In the genomic region with DNA sequence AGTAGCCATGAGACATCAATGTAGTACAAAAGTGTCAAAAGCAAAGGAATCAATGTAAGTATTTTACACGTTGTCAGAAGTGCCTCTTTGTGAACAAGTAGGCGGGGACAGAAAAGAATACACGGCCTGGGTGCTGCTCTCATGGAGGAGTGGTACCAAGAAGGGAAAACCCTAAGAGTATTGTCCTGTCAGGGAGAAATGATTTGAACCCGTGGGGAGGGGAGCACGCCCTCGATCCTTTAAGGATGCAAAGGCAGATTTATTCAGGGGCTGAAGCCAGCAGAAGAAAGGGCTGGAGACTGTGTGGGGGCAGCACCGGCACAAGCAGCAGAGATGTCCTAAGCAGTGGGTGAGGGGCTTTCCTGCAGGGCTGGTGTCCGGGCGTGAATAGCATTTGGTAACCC, we compare ENCODE assay signal across 12 mouse cellular contexts. TPM values are rescaled to one million over a fixed set of nuclear protein-coding genes. Genes with fewer than 3 reads are reported as not detected.
DNase-seq lines count a peak whose midpoint lies in the region; ATAC-seq and TF ChIP-seq lines count a peak whose summit lies in the region.
"Had no signal": no experiment of that assay in that cellular context is flagged by ENCODE, and none has a peak within 500 bp of the region (broad histone marks: within the 10 kb centered on the region; RNA-seq: fewer than 3 reads in every experiment).

No protein-coding gene starts in this region.

- H3K9me3 ChIP-seq in heart, embryonic 12.5 days (replicated peaks) = no peaks in the 10 kb centered on the region
- H3K9me3 ChIP-seq in forebrain, embryonic 13.5 days (replicated peaks) = no peaks in the 10 kb centered on the region
- H3K9me3 ChIP-seq in midbrain, embryonic 12.5 days = no peaks in the 10 kb centered on the region

- intact Hi-C loops in heart, adult 2 months (cut with DNase I) = no loop called here

- H3K79me2 ChIP-seq in heart, adult 2 months (replicated peaks; ENCODE audit: control insufficient read depth, insufficient read depth, low read length) = no peaks in the 10 kb centered on the region

- no peak overlapping the region for H3K9ac ChIP-seq in heart, embryonic 12.5 days
- H3K9ac ChIP-seq in heart, adult 2 months (ENCODE audit: low read depth, low read length) = no peak overlapping the region
- H3K9ac ChIP-seq in forebrain, embryonic 13.5 days = peak overlapping the region; percentile 47; the same call in 1 of the 2 replicates
- H3K9ac ChIP-seq in midbrain, embryonic 12.5 days (replicated peaks) = peak overlapping the region; percentile 52

- peak overlapping the region; percentile 60 for H3K4me2 ChIP-seq in heart, embryonic 12.5 days
- H3K4me2 ChIP-seq in forebrain, embryonic 13.5 days = peak overlapping the region; percentile 52
- H3K4me2 ChIP-seq in midbrain, embryonic 12.5 days (replicated peaks) = peak overlapping the region; percentile 47

- no peak for TF ChIP-seq POLR2A in heart, adult 2 months (IDR thresholded peaks at IDR 0.05; ENCODE audit: insufficient read depth, low read depth, low read length)

- H3K27me3 ChIP-seq in heart, embryonic 12.5 days (replicated peaks) = no peaks in the 10 kb centered on the region
- no peaks in the 10 kb centered on the region for H3K27me3 ChIP-seq in heart, adult 2 months (ENCODE audit: control insufficient read depth, insufficient read depth, low read length)
- H3K27me3 ChIP-seq in forebrain, embryonic 13.5 days = no peaks in the 10 kb centered on the region
- H3K27me3 ChIP-seq in midbrain, embryonic 12.5 days = no peaks in the 10 kb centered on the region
- H3K27me3 ChIP-seq: Patski had no signal

- DNase-seq in heart, adult 2 months = no peak
- DNase-seq in R1 (ENCODE audit: low read depth, low spot score) = peak; percentile 91
- no peak for DNase-seq in cerebellum, postnatal 14 days
- DNase-seq in kidney, adult 9 months = no peak
- DNase-seq: gastrocnemius, postnatal 36 days; kidney, postnatal 14 days; lung, adult 18-20 months had no signal

- ATAC-seq in heart, embryonic 12.5 days (ENCODE audit: insufficient number of reproducible peaks, low FRiP score) = no peak
- peak; percentile 67 for ATAC-seq in forebrain, embryonic 13.5 days
- ATAC-seq in midbrain, embryonic 12.5 days (ENCODE audit: low FRiP score, low read depth) = peak; percentile 58
- ATAC-seq in inflammation-experienced regulatory T-cells, adult 6 months = no peak
- ATAC-seq: Patski had no signal

- no peak for TF ChIP-seq CTCF in heart, adult 2 months (IDR thresholded peaks at IDR 0.05)

- no peak for TF ChIP-seq EP300 in heart, adult 2 months (IDR thresholded peaks at IDR 0.05; ENCODE audit: insufficient read depth, low read depth, low read length)

- peaks cover 25% of the 10 kb centered on the region for H3K4me1 ChIP-seq in heart, embryonic 12.5 days (replicated peaks)
- H3K4me1 ChIP-seq in heart, adult 2 months (ENCODE audit: control insufficient read depth, insufficient read depth, low read length) = no peaks in the 10 kb centered on the region
- H3K4me1 ChIP-seq in forebrain, embryonic 13.5 days = peaks cover 41% of the 10 kb centered on the region
- peaks cover 42% of the 10 kb centered on the region for H3K4me1 ChIP-seq in midbrain, embryonic 12.5 days

- no peak overlapping the region for H3K4me3 ChIP-seq in heart, embryonic 12.5 days
- no peak overlapping the region for H3K4me3 ChIP-seq in heart, adult 2 months
- H3K4me3 ChIP-seq in forebrain, embryonic 13.5 days = no peak overlapping the region
- H3K4me3 ChIP-seq in midbrain, embryonic 12.5 days = no peak overlapping the region

- WGBS in heart, embryonic 12.5 days = 43% methylated on average over 9 of the region's 9 CpGs
- 64% methylated on average over 9 of the region's 9 CpGs for WGBS in heart, adult 2 months
- WGBS in forebrain, embryonic 13.5 days = 3% methylated on average over 9 of the region's 9 CpGs
- WGBS in midbrain, embryonic 12.5 days = 7% methylated on average over 9 of the region's 9 CpGs

- H3K27ac ChIP-seq in heart, embryonic 12.5 days (ENCODE audit: poor library complexity, severe bottlenecking) = no peak overlapping the region
- H3K27ac ChIP-seq in heart, adult 2 months = no peak overlapping the region
- H3K27ac ChIP-seq in forebrain, embryonic 13.5 days = peak overlapping the region; percentile 95
- peak overlapping the region; percentile 96 for H3K27ac ChIP-seq in midbrain, embryonic 12.5 days (replicated peaks)

- H3K36me3 ChIP-seq in heart, embryonic 12.5 days = 0 out of 2 replicates have a peak, but pooled peaks cover 3% of the 10 kb centered on the region
- no peaks in the 10 kb centered on the region for H3K36me3 ChIP-seq in heart, adult 2 months (ENCODE audit: control insufficient read depth, insufficient read depth, low read length)
- H3K36me3 ChIP-seq in forebrain, embryonic 13.5 days (ENCODE audit: poor library complexity, severe bottlenecking) = no peaks in the 10 kb centered on the region
- H3K36me3 ChIP-seq in midbrain, embryonic 12.5 days = no peaks in the 10 kb centered on the region

RNA-seq across cellular contexts. Expression of gene Ankrd6, which starts 26.7 kb away (rescaled TPM):
- 7.0 and 7.7 TPM in 2 replicates for polyA plus RNA-seq in heart, embryonic 12.5 days (2016; fragmentation: Nextera tagmentation; extraction: Ambion mirVana)
- 1 to 10 TPM; 4.1 to 4.9 TPM for total RNA-seq in heart, adult 2 months (2021)
- polyA plus RNA-seq in heart, adult 2 months (2012; rRNA removed) = 1.1 TPM in 2 replicates
- 25.4 and 27.5 TPM in 2 replicates for polyA plus RNA-seq in forebrain, embryonic 13.5 days (2015; fragmentation: Nextera tagmentation; extraction: Ambion mirVana)
- polyA plus RNA-seq in midbrain, embryonic 12.5 days (2016; fragmentation: Nextera tagmentation; extraction: Ambion mirVana) = 36.7 and 39.9 TPM in 2 replicates
- polyA plus RNA-seq in inflammation-experienced regulatory T-cells, adult 6 months (2017; shearing (Covaris generic)) = 1 to 10 TPM; 1.2 to 2.9 (median 2.7) TPM

RNA-seq across cellular contexts. Expression of gene Rragd, which starts 58.9 kb away (rescaled TPM):
- 61.2 and 64.1 TPM in 2 replicates for polyA plus RNA-seq in heart, embryonic 12.5 days (2016; fragmentation: Nextera tagmentation; extraction: Ambion mirVana)
- 100 to 1,000 TPM in 1 of 2 experiments, 10 to 100 TPM in 1; 81.2 to 101 TPM for total RNA-seq in heart, adult 2 months (2021)
- 30.5 and 57.6 TPM in 2 replicates for polyA plus RNA-seq in heart, adult 2 months (2012; rRNA removed)
- 22.7 and 23.9 TPM in 2 replicates for polyA plus RNA-seq in forebrain, embryonic 13.5 days (2015; fragmentation: Nextera tagmentation; extraction: Ambion mirVana)
- 38.3 and 44.0 TPM in 2 replicates for polyA plus RNA-seq in midbrain, embryonic 12.5 days (2016; fragmentation: Nextera tagmentation; extraction: Ambion mirVana)
- polyA plus RNA-seq in inflammation-experienced regulatory T-cells, adult 6 months (2017; shearing (Covaris generic)) = 1 to 10 TPM in 2 of 3 experiments, under 1 TPM in 1; 0.62 to 5.4 (median 4.2) TPM

Comparison
In these comparisons a context has a peak if more than half of its experiments do, and no peak if none do; other contexts are left out.
1. ATAC-seq: peak in forebrain, embryonic 13.5 days (single experiment) and midbrain, embryonic 12.5 days (single experiment); none in heart, embryonic 12.5 days (single experiment) and inflammation-experienced regulatory T-cells, adult 6 months (single experiment).
2. H3K27ac ChIP-seq: peak in forebrain, embryonic 13.5 days (single experiment) and midbrain, embryonic 12.5 days (single experiment); none in heart, embryonic 12.5 days (single experiment) and heart, adult 2 months (single experiment).
3. H3K9ac ChIP-seq: peak in forebrain, embryonic 13.5 days (single experiment) and midbrain, embryonic 12.5 days (single experiment); none in heart, embryonic 12.5 days (single experiment) and heart, adult 2 months (single experiment).
4. Peak in every context shown above with its lines, with median percentiles within 50 percentile points of each other: H3K4me2 ChIP-seq.